Mouse (Mus musculus) lung, adult 2 months (tissue): ENCODE data around the gene 4933411K16Rik.

Experiments
- CTCF ChIP-seq: fragments of 200-500 bp; IDR thresholded peaks from 2 replicates; pipeline ENCODE4 v1.5.1; 2011; ENCODE audit warnings: mild to moderate bottlenecking, low read length, control low read depth; ENCODE audit not compliant: insufficient read depth
- POLR2A ChIP-seq: fragments of 200-500 bp; IDR thresholded peaks from 2 replicates; pipeline ENCODE4 v1.6.1; 2011; ENCODE audit warnings: low read depth, mild to moderate bottlenecking, control low read depth, low read length, borderline replicate concordance; ENCODE audit errors: extremely low read depth

DNA sequence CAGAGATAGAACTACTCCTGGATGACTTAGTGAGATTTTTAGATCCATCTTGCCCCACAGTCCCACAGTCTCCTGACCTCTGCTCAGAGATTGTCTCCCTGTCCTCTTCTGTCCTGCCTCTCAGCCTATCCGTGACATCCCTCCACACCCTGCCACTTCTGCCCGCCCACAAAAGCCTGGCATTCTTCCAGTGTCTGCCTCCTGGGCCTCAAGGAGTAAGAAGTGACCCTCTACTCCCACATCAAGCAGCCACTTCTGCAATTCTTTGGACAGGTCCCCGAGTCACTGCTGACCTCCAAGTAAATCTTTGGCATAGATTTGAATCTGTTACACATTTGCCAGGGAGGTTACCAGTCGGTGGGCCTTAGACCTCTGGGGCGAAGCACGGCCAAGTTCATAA is 2.2 kb downstream of the 4933411K16Rik start:
- TF ChIP-seq POLR2A = no peak
- no peak for TF ChIP-seq CTCF
